Mouse (Mus musculus) liver, embryonic 14.5 days (tissue): ENCODE data around the gene Cst6. TPM values are rescaled to one million over a fixed set of nuclear protein-coding genes. Genes with fewer than 3 reads are reported as not detected.

Experiments used
- ATAC-seq: fragments of 200-750 bp; cut with Nextera tagmentation; 2 replicates; pipeline ENCODE4 v1.8.0; 2017; ENCODE audit warnings: moderate number of reproducible peaks, mild to moderate bottlenecking, moderate library complexity; ENCODE audit not compliant: insufficient read depth
- DNase-seq, 3 experiments: peaks; one replicate each; pipeline ENCODE4 v3.0.0-alpha.2; 2012 to 2013; ENCODE audit warnings: low read depth in 3 of 3, low spot score in 3 of 3
- H3K27ac ChIP-seq: fragments of 300-500 bp; sonication (generic); 2 replicates; pipeline ENCODE4 v1.5.1; 2014; ENCODE audit warnings: moderate library complexity, mild to moderate bottlenecking, control low read depth, inconsistent platforms
- H3K27me3 ChIP-seq: fragments of 300-500 bp; sonication (generic); 2 replicates; pipeline ENCODE4 v1.6.1; 2014; ENCODE audit warnings: mild to moderate bottlenecking, low read length, moderate library complexity; ENCODE audit not compliant: control insufficient read depth, insufficient read depth
- H3K36me3 ChIP-seq: fragments of 300-500 bp; sonication (generic); replicated peaks from 2 replicates; pipeline ENCODE4 v1.6.1; 2014; ENCODE audit warnings: low read depth; ENCODE audit not compliant: control insufficient read depth, insufficient read depth
- H3K4me1 ChIP-seq, 2 experiments: fragments of 200-500 bp in 1 of 2; fragments of 300-500 bp in 1 of 2; sonication (generic) in 1 of 2; replicated peaks; 2 replicates each; pipeline ENCODE4 v1.6.1; 2012 to 2014; ENCODE audit warnings: antibody characterized with exemption in 1 of 2, inconsistent platforms in 1 of 2, low read length in 1 of 2; ENCODE audit not compliant: control insufficient read depth in 2 of 2, insufficient read depth in 2 of 2
- H3K4me2 ChIP-seq: fragments of 300-500 bp; sonication (generic); 2 replicates; pipeline ENCODE4 v1.6.1; 2014; ENCODE audit warnings: low read depth, mild to moderate bottlenecking, control low read depth, moderate library complexity
- H3K4me3 ChIP-seq, 2 experiments: fragments of 200-500 bp in 1 of 2; fragments of 300-500 bp in 1 of 2; sonication (generic) in 1 of 2; 2 replicates each; pipeline ENCODE4 v1.5.1; 2012 to 2014; ENCODE audit warnings: low read depth in 2 of 2, low read length in 2 of 2, mild to moderate bottlenecking in 2 of 2, control low read depth in 1 of 2, inconsistent platforms in 1 of 2, moderate library complexity in 1 of 2; ENCODE audit not compliant: insufficient read depth in 1 of 2
- H3K9ac ChIP-seq: fragments of 300-500 bp; sonication (generic); replicated peaks from 2 replicates; pipeline ENCODE4 v1.6.1; 2014; ENCODE audit warnings: mild to moderate bottlenecking, control low read depth, moderate library complexity
- H3K9me3 ChIP-seq: fragments of 300-500 bp; sonication (generic); 2 replicates; pipeline ENCODE4 v1.6.1; 2016; ENCODE audit warnings: low read length, mixed read lengths; ENCODE audit not compliant: control insufficient read depth
- CTCF ChIP-seq: IDR thresholded peaks from 2 replicates; pipeline ENCODE4 v1.5.1; 2016; ENCODE audit warnings: antibody characterized with exemption, low read depth, control low read depth
- EP300 ChIP-seq: IDR thresholded peaks from 2 replicates; pipeline ENCODE4 v1.6.1; 2016; ENCODE audit warnings: antibody characterized with exemption, low read depth
- WGBS: fragments of 180-500 bp; shearing (Covaris S2); extraction: QIAGEN DNeasy Blood & Tissue Kit; methylation state at CpG from one replicate; pipeline ENCODE4 v1.1.7; 2014; ENCODE audit not compliant: insufficient replicate concordance; 5-methylcytosine and 5-hydroxymethylcytosine counted together
- polyA plus RNA-seq, 2 experiments: library from polyadenylated mRNA; depleted of rRNA in 1 of 2; stranded (reverse) in 1 of 2; unstranded in 1 of 2; fragments of >200 nt; fragmentation: Nextera tagmentation in 1 of 2; extraction: Ambion mirVana in 1 of 2; gene quantifications; 2 replicates each; pipeline versions ENCODE4 v1.2.1 to v1.2.3; 2012 to 2014

The Cst6 gene
- polyA plus RNA-seq, 2 experiments = 0.06 TPM; not detected in 1

DNA sequence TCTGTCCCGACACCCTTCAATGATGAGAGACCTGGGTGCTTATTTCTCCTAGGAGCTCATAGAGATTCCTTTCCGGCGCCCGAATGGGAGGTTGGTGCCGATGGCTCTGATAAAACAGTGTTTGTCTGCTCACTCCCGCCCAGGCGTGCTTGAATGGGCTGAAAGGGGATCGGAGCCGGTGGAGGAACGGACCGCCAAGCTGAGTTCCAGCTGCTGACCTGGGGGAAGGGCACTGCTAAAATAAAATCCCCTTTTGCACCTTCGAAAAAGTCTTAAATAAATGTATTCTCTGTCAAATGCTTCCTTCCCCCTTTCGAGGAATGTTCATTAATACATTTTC lies 53.7 kb downstream of the Cst6 start:
- Histone ChIP-seq H3K4me2 (peak overlapping the region; percentile 82), H3K9me3 (no peaks in the 10 kb centered on the region), H3K9ac (peak overlapping the region; percentile 51), H3K27ac (peak overlapping the region; percentile 55), H3K4me3 (peak overlapping the region; percentile 82 to 99), H3K36me3 (peaks cover 28% of the 10 kb centered on the region), H3K4me1 (peaks cover 17 to 18% of the 10 kb centered on the region in 2 experiments), H3K27me3 (peaks cover 9% of the 10 kb centered on the region; the same call in 1 of the 2 replicates)
- ATAC-seq = peak; percentile 60
- 3% methylated on average over 13 of the region's 13 CpGs for WGBS
- DNase-seq = no peak
- no peak for TF ChIP-seq CTCF
- no peak for TF ChIP-seq EP300

DNA sequence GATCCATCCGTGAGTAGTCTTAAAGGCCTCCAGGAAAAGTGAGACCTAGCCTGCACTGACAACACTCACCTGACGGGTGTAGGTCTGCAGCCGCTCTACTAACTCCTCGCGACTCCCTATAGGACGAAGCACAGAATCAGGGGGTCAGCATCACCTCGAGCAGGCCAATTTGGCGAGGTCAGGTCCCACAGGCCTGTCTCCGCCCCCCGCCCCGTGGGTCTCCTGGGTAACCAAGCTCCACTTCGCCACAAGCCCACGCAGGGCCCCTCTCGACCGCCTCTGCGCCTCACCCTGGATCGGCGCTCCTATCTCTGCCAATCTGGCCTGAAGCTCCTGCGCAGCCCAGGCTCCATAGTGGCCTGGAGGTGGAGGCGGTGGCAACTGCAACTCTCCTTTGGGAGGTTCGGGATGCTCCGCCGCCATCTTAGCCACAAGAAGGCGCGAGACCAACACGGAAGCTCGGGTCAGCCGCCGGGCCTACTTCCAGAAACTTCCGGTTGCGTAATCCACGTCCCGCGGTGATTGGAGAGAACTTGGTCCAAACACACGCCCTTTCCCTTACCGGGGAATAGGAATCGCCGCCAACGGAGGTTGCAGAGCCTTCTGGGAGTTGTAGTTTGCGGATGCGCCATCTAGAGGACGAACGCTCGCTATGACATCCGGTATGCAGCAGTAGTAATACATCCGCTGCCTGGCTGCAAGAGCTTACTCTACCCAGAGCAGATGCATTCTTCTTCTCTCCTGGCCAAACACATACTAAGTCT lies 54.2 kb downstream of the Cst6 start, which contains the start of gene Sf3b2:
TSS of gene Sf3b2 (minus strand) at position 484 of the 764 bp plus-strand sequence.
- peak within 1 kb of the TSS; percentile 72 for H3K27ac ChIP-seq
- DNase-seq (peak; percentile 100), ATAC-seq (peak; percentile 96)
- under 1% methylated on average over 46 of the region's 46 CpGs for WGBS
- peak; percentile 92 for TF ChIP-seq CTCF
- TF ChIP-seq EP300 = no peak
- H3K36me3 ChIP-seq = peaks cover 33% of the 10 kb centered on the region
- H3K4me3 ChIP-seq = peak within 1 kb of the TSS; percentile 90 to 99
- H3K4me2 ChIP-seq = peak within 1 kb of the TSS; percentile 95
- H3K4me1 ChIP-seq = peaks cover 17 to 18% of the 10 kb centered on the region in 2 experiments
- no peaks in the 10 kb centered on the region for H3K9me3 ChIP-seq
- peaks cover 9% of the 10 kb centered on the region; the same call in 1 of the 2 replicates for H3K27me3 ChIP-seq
- peak within 1 kb of the TSS; percentile 93 for H3K9ac ChIP-seq

Other genes with a start within 250 kb of the Cst6 start
- gene Rab1b, start 242.5 kb downstream of the Cst6 start, polyA plus RNA-seq (2012; rRNA removed) = 50.6 and 58.8 TPM in 2 replicates
- 76.2 and 84.8 TPM in 2 replicates for gene Rab1b, start 242.5 kb downstream of the Cst6 start, polyA plus RNA-seq (2014; fragmentation: Nextera tagmentation; extraction: Ambion mirVana)
- gene Klc2, start 231.0 kb downstream of the Cst6 start, polyA plus RNA-seq (2012; rRNA removed) = 2.3 and 3.5 TPM in 2 replicates
- 1.3 and 1.6 TPM in 2 replicates for gene Klc2, start 231.0 kb downstream of the Cst6 start, polyA plus RNA-seq (2014; fragmentation: Nextera tagmentation; extraction: Ambion mirVana)
- 8.3 and 10.5 TPM in 2 replicates for gene Pacs1, start 76.5 kb downstream of the Cst6 start, polyA plus RNA-seq (2012; rRNA removed)
- 8.2 and 9.9 TPM in 2 replicates for gene Pacs1, start 76.5 kb downstream of the Cst6 start, polyA plus RNA-seq (2014; fragmentation: Nextera tagmentation; extraction: Ambion mirVana)
- gene Sf3b2, start 54.1 kb downstream of the Cst6 start, polyA plus RNA-seq (2012; rRNA removed) = 45.0 and 52.5 TPM in 2 replicates
- 98.4 and 116 TPM in 2 replicates for gene Sf3b2, start 54.1 kb downstream of the Cst6 start, polyA plus RNA-seq (2014; fragmentation: Nextera tagmentation; extraction: Ambion mirVana)
- 0.03 and 0.08 TPM in 2 replicates for gene Gal3st3, start 51.2 kb downstream of the Cst6 start, polyA plus RNA-seq (2012; rRNA removed)
- gene Gal3st3, start 51.2 kb downstream of the Cst6 start, polyA plus RNA-seq (2014; fragmentation: Nextera tagmentation; extraction: Ambion mirVana) = 0.04 TPM in 1 of 2 replicates, not detected in the other
- not detected in 2 replicates for gene Catsper1, start 13.8 kb downstream of the Cst6 start, polyA plus RNA-seq (2012; rRNA removed)
- gene Catsper1, start 13.8 kb downstream of the Cst6 start, polyA plus RNA-seq (2014; fragmentation: Nextera tagmentation; extraction: Ambion mirVana) = not detected in 2 replicates
- gene Eif1ad, start 17.2 kb upstream of the Cst6 start, polyA plus RNA-seq (2012; rRNA removed) = 18.4 and 22.0 TPM in 2 replicates
- gene Eif1ad, start 17.2 kb upstream of the Cst6 start, polyA plus RNA-seq (2014; fragmentation: Nextera tagmentation; extraction: Ambion mirVana) = 22.9 and 24.3 TPM in 2 replicates
- gene Banf1, start 17.6 kb upstream of the Cst6 start, polyA plus RNA-seq (2012; rRNA removed) = 116 and 125 TPM in 2 replicates
- gene Banf1, start 17.6 kb upstream of the Cst6 start, polyA plus RNA-seq (2014; fragmentation: Nextera tagmentation; extraction: Ambion mirVana) = 263 and 278 TPM in 2 replicates
- gene Sart1, start 39.1 kb upstream of the Cst6 start, polyA plus RNA-seq (2012; rRNA removed) = 13.1 and 21.7 TPM in 2 replicates
- 24.1 and 26.6 TPM in 2 replicates for gene Sart1, start 39.1 kb upstream of the Cst6 start, polyA plus RNA-seq (2014; fragmentation: Nextera tagmentation; extraction: Ambion mirVana)
- not detected in 2 replicates for gene Tsga10ip, start 53.0 kb upstream of the Cst6 start, polyA plus RNA-seq (2012; rRNA removed)
- gene Tsga10ip, start 53.0 kb upstream of the Cst6 start, polyA plus RNA-seq (2014; fragmentation: Nextera tagmentation; extraction: Ambion mirVana) = 0.09 TPM in 1 of 2 replicates, not detected in the other
- gene Drap1, start 75.4 kb upstream of the Cst6 start, polyA plus RNA-seq (2012; rRNA removed) = 38.6 and 64.0 TPM in 2 replicates
- gene Drap1, start 75.4 kb upstream of the Cst6 start, polyA plus RNA-seq (2014; fragmentation: Nextera tagmentation; extraction: Ambion mirVana) = 58.5 and 58.9 TPM in 2 replicates
- 16.7 and 19.9 TPM in 2 replicates for gene AI837181, start 75.6 kb upstream of the Cst6 start, polyA plus RNA-seq (2012; rRNA removed)
- 10.7 and 11.9 TPM in 2 replicates for gene AI837181, start 75.6 kb upstream of the Cst6 start, polyA plus RNA-seq (2014; fragmentation: Nextera tagmentation; extraction: Ambion mirVana)
- gene Fosl1, start 98.0 kb upstream of the Cst6 start, polyA plus RNA-seq (2012; rRNA removed) = 0.02 TPM in 1 of 2 replicates, not detected in the other
- not detected in 2 replicates for gene Fosl1, start 98.0 kb upstream of the Cst6 start, polyA plus RNA-seq (2014; fragmentation: Nextera tagmentation; extraction: Ambion mirVana)
- gene Ccdc85b, start 108.3 kb upstream of the Cst6 start, polyA plus RNA-seq (2012; rRNA removed) = 1.00 and 1.4 TPM in 2 replicates
- 1.0 and 1.2 TPM in 2 replicates for gene Ccdc85b, start 108.3 kb upstream of the Cst6 start, polyA plus RNA-seq (2014; fragmentation: Nextera tagmentation; extraction: Ambion mirVana)
- gene Fibp, start 111.0 kb upstream of the Cst6 start, polyA plus RNA-seq (2012; rRNA removed) = 19.1 and 22.9 TPM in 2 replicates
- 20.8 and 30.6 TPM in 2 replicates for gene Fibp, start 111.0 kb upstream of the Cst6 start, polyA plus RNA-seq (2014; fragmentation: Nextera tagmentation; extraction: Ambion mirVana)
- gene Ctsw, start 118.9 kb upstream of the Cst6 start, polyA plus RNA-seq (2012; rRNA removed) = 0.27 and 0.37 TPM in 2 replicates
- gene Ctsw, start 118.9 kb upstream of the Cst6 start, polyA plus RNA-seq (2014; fragmentation: Nextera tagmentation; extraction: Ambion mirVana) = 0.21 and 0.25 TPM in 2 replicates
- gene Efemp2, start 124.4 kb upstream of the Cst6 start, polyA plus RNA-seq (2012; rRNA removed) = 11.4 and 17.5 TPM in 2 replicates
- 11.4 and 11.6 TPM in 2 replicates for gene Efemp2, start 124.4 kb upstream of the Cst6 start, polyA plus RNA-seq (2014; fragmentation: Nextera tagmentation; extraction: Ambion mirVana)
- 11.3 and 11.4 TPM in 2 replicates for gene Mus81, start 138.8 kb upstream of the Cst6 start, polyA plus RNA-seq (2012; rRNA removed)
- gene Mus81, start 138.8 kb upstream of the Cst6 start, polyA plus RNA-seq (2014; fragmentation: Nextera tagmentation; extraction: Ambion mirVana) = 13.8 and 15.6 TPM in 2 replicates
- 432 and 443 TPM in 2 replicates for gene Cfl1, start 140.9 kb upstream of the Cst6 start, polyA plus RNA-seq (2012; rRNA removed)
- 1,304 and 1,332 TPM in 2 replicates for gene Cfl1, start 140.9 kb upstream of the Cst6 start, polyA plus RNA-seq (2014; fragmentation: Nextera tagmentation; extraction: Ambion mirVana)
- 0.81 TPM in 2 replicates for gene 1700020D05Rik, start 154.2 kb upstream of the Cst6 start, polyA plus RNA-seq (2012; rRNA removed)
- not detected in 2 replicates for gene 1700020D05Rik, start 154.2 kb upstream of the Cst6 start, polyA plus RNA-seq (2014; fragmentation: Nextera tagmentation; extraction: Ambion mirVana)
- 9.0 and 9.3 TPM in 2 replicates for gene Snx32, start 161.0 kb upstream of the Cst6 start, polyA plus RNA-seq (2012; rRNA removed)
- gene Snx32, start 161.0 kb upstream of the Cst6 start, polyA plus RNA-seq (2014; fragmentation: Nextera tagmentation; extraction: Ambion mirVana) = 4.7 and 5.5 TPM in 2 replicates
- gene Ovol1, start 211.1 kb upstream of the Cst6 start, polyA plus RNA-seq (2012; rRNA removed) = 0.01 and 0.02 TPM in 2 replicates
- not detected in 2 replicates for gene Ovol1, start 211.1 kb upstream of the Cst6 start, polyA plus RNA-seq (2014; fragmentation: Nextera tagmentation; extraction: Ambion mirVana)
- 1.3 and 1.5 TPM in 2 replicates for gene Ap5b1, start 218.5 kb upstream of the Cst6 start, polyA plus RNA-seq (2012; rRNA removed)
- gene Ap5b1, start 218.5 kb upstream of the Cst6 start, polyA plus RNA-seq (2014; fragmentation: Nextera tagmentation; extraction: Ambion mirVana) = 1.4 and 1.8 TPM in 2 replicates